Mouse (Mus musculus) retina, postnatal 7 days (tissue): ENCODE measurements around the gene Gadd45a.
"Not testable (repeated sequence)": the region's sequence is repeated elsewhere in the genome, so short reads cannot be mapped to it uniquely, and the experiment has no call there.

ENCODE experiments used
- DNase-seq: peaks from one replicate; pipeline ENCODE4 v3.0.0-alpha.2; 2012; ENCODE audit warnings: low read depth, low spot score

The Gadd45a gene

GRCm38 (mm10) chr6:67019001-67019400 lies 18.3 kb downstream of the Gadd45a start:
- not testable (repeated sequence) for DNase-seq

- DNase-seq: no peak
Measured at GRCm38 (mm10) chr6:67018365-67018764, 18.9 kb downstream of the Gadd45a start.

GRCm38 (mm10) chr6:67016520-67017111 lies 20.6 kb downstream of the Gadd45a start:
- DNase-seq: no peak

- no peak for DNase-seq
Measured at GRCm38 (mm10) chr6:67015739-67016519, 21.3 kb downstream of the Gadd45a start.

- no peak for DNase-seq
Measured at GRCm38 (mm10) chr6:67014679-67015075, 22.6 kb downstream of the Gadd45a start.

GRCm38 (mm10) chr6:67013949-67014678 lies 23.1 kb downstream of the Gadd45a start:
- DNase-seq: no peak

GRCm38 (mm10) chr6:67013293-67013948 lies 23.8 kb downstream of the Gadd45a start:
- DNase-seq: no peak

GRCm38 (mm10) chr6:67011217-67011518 lies 26.1 kb downstream of the Gadd45a start:
- no peak for DNase-seq

- no peak for DNase-seq
Measured at GRCm38 (mm10) chr6:67010370-67011216, 26.7 kb downstream of the Gadd45a start.

- DNase-seq: no peak
Measured at GRCm38 (mm10) chr6:67009888-67010287, 27.4 kb downstream of the Gadd45a start.

- no peak for DNase-seq
Measured at GRCm38 (mm10) chr6:66999800-67000199, 37.5 kb downstream of the Gadd45a start.

GRCm38 (mm10) chr6:66998645-66999044 lies 38.6 kb downstream of the Gadd45a start:
- DNase-seq: no peak

GRCm38 (mm10) chr6:66996257-66996656 lies 41.0 kb downstream of the Gadd45a start:
- DNase-seq: no peak

- no peak for DNase-seq
Measured at GRCm38 (mm10) chr6:66995825-66996224, 41.4 kb downstream of the Gadd45a start.

- DNase-seq: no peak
Measured at GRCm38 (mm10) chr6:66994981-66995380, 42.3 kb downstream of the Gadd45a start.

- no peak for DNase-seq
Measured at GRCm38 (mm10) chr6:66992786-66993185, 44.5 kb downstream of the Gadd45a start.

GRCm38 (mm10) chr6:66992232-66992631 lies 45.0 kb downstream of the Gadd45a start:
- no peak for DNase-seq

- no peak for DNase-seq
Measured at GRCm38 (mm10) chr6:66989518-66989917, 47.7 kb downstream of the Gadd45a start.

GRCm38 (mm10) chr6:66989037-66989436 lies 48.2 kb downstream of the Gadd45a start:
- DNase-seq: no peak

GRCm38 (mm10) chr6:66988363-66988762 lies 48.9 kb downstream of the Gadd45a start:
- no peak for DNase-seq

- DNase-seq: no peak
Measured at GRCm38 (mm10) chr6:66987643-66988042, 49.6 kb downstream of the Gadd45a start.
